Mouse (Mus musculus) liver, embryonic 14.5 days (tissue): ENCODE results near the gene Ifih1.

Experiments
- CTCF ChIP-seq: IDR thresholded peaks from 2 replicates; pipeline ENCODE4 v1.5.1; 2016; ENCODE audit warnings: antibody characterized with exemption, low read depth, control low read depth
- EP300 ChIP-seq: IDR thresholded peaks from 2 replicates; pipeline ENCODE4 v1.6.1; 2016; ENCODE audit warnings: antibody characterized with exemption, low read depth

DNA sequence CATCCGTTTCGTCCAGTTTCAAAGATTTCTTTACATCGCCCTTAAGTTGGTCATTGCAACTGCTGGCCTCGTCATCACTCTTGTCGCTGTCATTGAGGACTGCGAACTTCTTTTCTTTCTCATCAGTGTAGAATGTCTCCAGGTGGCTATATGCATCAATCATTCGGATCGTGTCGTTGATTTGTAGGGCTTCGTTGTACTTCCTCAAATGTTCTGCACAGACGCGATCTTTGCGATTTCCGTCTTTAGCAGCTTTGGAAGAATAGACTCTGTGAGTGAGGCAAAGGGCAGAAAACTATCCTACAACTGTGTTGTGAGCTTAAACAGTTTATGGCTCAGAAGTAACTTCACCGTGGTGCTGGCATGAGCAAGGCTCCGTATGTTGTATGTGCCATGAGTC, 39.9 kb downstream of the Ifih1 start:
- TF ChIP-seq CTCF, result no peak
- no peak for TF ChIP-seq EP300
